Mouse (Mus musculus) intestine, postnatal 0 days (tissue): ENCODE data around the gene Nprl2. TPM values are rescaled to one million over a fixed set of nuclear protein-coding genes. Genes with fewer than 3 reads are reported as not detected.

ENCODE experiments used
- ATAC-seq: fragments of 200-750 bp; cut with Nextera tagmentation; 2 replicates; pipeline ENCODE4 v1.8.0; 2017; ENCODE audit warnings: mild to moderate bottlenecking, moderate TSS enrichment, moderate library complexity
- H3K27ac ChIP-seq: fragments of 300-500 bp; sonication (generic); 2 replicates; pipeline ENCODE4 v1.5.1; 2014; ENCODE audit warnings: mild to moderate bottlenecking, low read depth, low read length, moderate library complexity
- H3K27me3 ChIP-seq: fragments of 300-500 bp; sonication (generic); replicated peaks from 2 replicates; pipeline ENCODE4 v1.6.1; 2014; ENCODE audit warnings: low read length, mixed read lengths; ENCODE audit not compliant: control insufficient read depth, insufficient read depth
- H3K36me3 ChIP-seq: fragments of 300-500 bp; sonication (generic); 2 replicates; pipeline ENCODE4 v1.6.1; 2014; ENCODE audit warnings: mild to moderate bottlenecking, moderate library complexity; ENCODE audit not compliant: control insufficient read depth, insufficient read depth
- H3K4me1 ChIP-seq: fragments of 300-500 bp; sonication (generic); replicated peaks from 2 replicates; pipeline ENCODE4 v1.6.1; 2014; ENCODE audit warnings: antibody characterized with exemption, low read length, mixed read lengths; ENCODE audit not compliant: control insufficient read depth, insufficient read depth
- H3K4me2 ChIP-seq: fragments of 300-500 bp; sonication (generic); replicated peaks from 2 replicates; pipeline ENCODE4 v1.6.1; 2014; ENCODE audit warnings: low read depth, mild to moderate bottlenecking, moderate library complexity
- H3K4me3 ChIP-seq: fragments of 300-500 bp; sonication (generic); 2 replicates; pipeline ENCODE4 v1.5.1; 2014; ENCODE audit warnings: low read depth, low read length
- H3K9ac ChIP-seq: fragments of 300-500 bp; sonication (generic); 2 replicates; pipeline ENCODE4 v1.6.1; 2014; ENCODE audit warnings: mild to moderate bottlenecking, low read depth, low read length
- H3K9me3 ChIP-seq: fragments of 300-500 bp; sonication (generic); 2 replicates; pipeline ENCODE4 v1.6.1; 2016; ENCODE audit warnings: mixed run types; ENCODE audit not compliant: control insufficient read depth
- CTCF ChIP-seq: sonication (generic); IDR thresholded peaks from 2 replicates; pipeline ENCODE4 v1.5.1; 2016; ENCODE audit warnings: low read depth, mild to moderate bottlenecking, control low read depth, antibody characterized with exemption, moderate library complexity
- WGBS: fragments of 180-500 bp; shearing (Covaris S2); extraction: QIAGEN DNeasy Blood & Tissue Kit; methylation state at CpG from one replicate; pipeline ENCODE4 v1.1.7; 2014; 5-methylcytosine and 5-hydroxymethylcytosine counted together
- polyA plus RNA-seq: library from polyadenylated mRNA; unstranded; fragments of >200 nt; fragmentation: Nextera tagmentation; extraction: Ambion mirVana; gene quantifications from 2 replicates; pipeline ENCODE4 v1.2.1, GENCODE M21; 2015

The Nprl2 gene
- polyA plus RNA-seq, 1 experiment from 2014 or later, result 20.0 TPM

DNA sequence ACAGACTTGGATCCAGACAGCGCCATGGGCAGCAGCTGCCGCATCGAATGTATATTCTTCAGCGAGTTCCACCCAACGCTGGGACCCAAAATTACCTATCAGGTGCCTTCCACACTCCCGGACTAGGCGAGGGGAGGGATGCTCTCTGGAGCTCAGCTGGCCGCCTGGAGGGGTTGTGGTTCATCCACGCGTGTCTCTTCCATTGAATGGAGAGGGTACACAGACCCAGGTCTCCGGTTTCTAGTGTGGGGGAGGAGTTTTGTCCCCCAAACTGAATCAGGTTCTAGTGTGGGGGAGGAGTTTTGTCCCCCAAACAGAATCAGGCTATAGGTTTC is 293 bp downstream of the Nprl2 start:
- H3K9ac ChIP-seq, result peak overlapping the region; percentile 57
- H3K27ac ChIP-seq, result no peak overlapping the region
- H3K4me1 ChIP-seq, result no peaks in the 10 kb centered on the region; the same call in none of the 2 replicates
- ATAC-seq, result no peak
- WGBS, result under 1% methylated on average over 11 of the region's 11 CpGs
- H3K9me3 ChIP-seq, result no peaks in the 10 kb centered on the region
- peak overlapping the region; percentile 69 for H3K4me3 ChIP-seq
- TF ChIP-seq CTCF, result no peak
- peaks cover 38% of the 10 kb centered on the region for H3K36me3 ChIP-seq
- peak overlapping the region; percentile 85 for H3K4me2 ChIP-seq
- H3K27me3 ChIP-seq, result no peaks in the 10 kb centered on the region

DNA sequence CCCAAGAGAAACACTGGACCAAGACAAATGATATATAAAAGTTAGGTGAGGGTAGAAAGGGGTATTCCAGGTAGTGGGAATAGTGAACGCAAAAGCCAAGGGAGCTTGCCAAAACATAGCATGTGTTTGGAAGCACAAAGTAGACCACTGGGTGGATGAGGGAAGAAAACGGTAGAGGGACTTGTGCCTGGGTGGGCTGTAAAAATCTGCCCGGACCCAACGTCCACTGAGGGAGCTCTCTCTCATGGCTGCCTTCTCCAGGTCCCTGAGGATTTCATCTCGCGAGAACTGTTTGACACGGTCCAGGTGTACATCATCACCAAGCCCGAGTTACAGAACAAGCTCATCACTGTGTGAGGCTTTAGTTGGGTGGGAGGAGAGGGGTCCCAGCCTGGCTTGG is 695 bp downstream of the Nprl2 start:
- peak overlapping the region; percentile 85 for H3K4me2 ChIP-seq
- H3K27me3 ChIP-seq, result no peaks in the 10 kb centered on the region
- no peaks in the 10 kb centered on the region; the same call in none of the 2 replicates for H3K4me1 ChIP-seq
- 38% methylated on average over 8 of the region's 8 CpGs for WGBS
- no peak for TF ChIP-seq CTCF
- peak overlapping the region; percentile 69 for H3K4me3 ChIP-seq
- peaks cover 35% of the 10 kb centered on the region for H3K36me3 ChIP-seq
- H3K27ac ChIP-seq, result no peak overlapping the region
- no peaks in the 10 kb centered on the region for H3K9me3 ChIP-seq
- ATAC-seq, result no peak
- no peak overlapping the region; the same call in 1 of the 2 replicates for H3K9ac ChIP-seq

DNA sequence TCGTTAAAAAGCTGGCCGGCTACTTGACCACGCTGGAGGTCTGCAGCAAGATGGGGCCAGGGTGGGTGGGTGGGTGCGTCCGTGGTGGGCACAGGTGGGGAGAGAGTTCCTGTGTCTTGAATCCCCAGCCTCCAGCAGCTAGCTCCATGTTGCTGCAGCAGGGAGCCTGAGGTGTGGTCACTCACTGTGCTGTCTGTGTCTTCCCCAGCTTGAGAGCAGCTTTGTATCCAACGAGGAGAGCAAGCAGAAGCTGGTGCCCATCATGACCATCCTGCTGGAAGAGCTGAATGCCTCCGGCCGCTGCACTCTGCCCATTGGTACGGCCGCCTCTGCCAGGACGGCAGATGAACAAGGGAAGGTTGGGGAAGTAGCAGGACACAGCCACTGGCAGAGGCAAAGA is 1.3 kb downstream of the Nprl2 start:
- Histone ChIP-seq H3K36me3 (peaks cover 29% of the 10 kb centered on the region), H3K9ac (no peak overlapping the region), H3K4me1 (no peaks in the 10 kb centered on the region; the same call in none of the 2 replicates), H3K4me2 (no peak overlapping the region), H3K9me3 (no peaks in the 10 kb centered on the region), H3K4me3 (no peak overlapping the region), H3K27ac (no peak overlapping the region), H3K27me3 (no peaks in the 10 kb centered on the region)
- WGBS, result 90% methylated on average over 11 of the region's 11 CpGs
- ATAC-seq, result no peak
- no peak for TF ChIP-seq CTCF

DNA sequence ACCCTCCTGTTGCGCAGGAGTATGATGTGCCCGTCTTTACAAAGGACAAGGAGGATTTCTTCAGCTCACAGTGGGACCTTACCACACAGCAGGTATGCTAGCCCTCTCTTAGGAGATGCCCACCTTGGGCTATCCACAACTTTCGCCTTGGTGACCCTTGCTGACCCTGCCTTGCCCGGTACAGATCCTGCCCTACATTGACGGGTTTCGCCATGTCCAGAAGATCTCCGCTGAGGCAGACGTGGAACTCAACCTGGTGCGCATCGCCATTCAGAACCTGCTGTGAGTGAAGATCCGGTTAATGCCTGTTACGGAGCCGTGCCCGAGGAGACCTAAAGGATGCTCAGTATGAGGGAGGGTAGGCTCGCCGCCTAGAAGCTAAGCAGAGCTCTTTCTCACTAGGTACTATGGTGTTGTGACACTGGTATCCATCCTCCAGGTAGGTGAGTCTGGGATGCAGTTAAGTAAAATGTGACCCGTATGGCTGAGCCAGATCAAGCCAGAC is 2.2 kb downstream of the Nprl2 start:
- no peak for TF ChIP-seq CTCF
- WGBS, result 96% methylated on average over 17 of the region's 17 CpGs
- H3K9me3 ChIP-seq, result no peaks in the 10 kb centered on the region

DNA sequence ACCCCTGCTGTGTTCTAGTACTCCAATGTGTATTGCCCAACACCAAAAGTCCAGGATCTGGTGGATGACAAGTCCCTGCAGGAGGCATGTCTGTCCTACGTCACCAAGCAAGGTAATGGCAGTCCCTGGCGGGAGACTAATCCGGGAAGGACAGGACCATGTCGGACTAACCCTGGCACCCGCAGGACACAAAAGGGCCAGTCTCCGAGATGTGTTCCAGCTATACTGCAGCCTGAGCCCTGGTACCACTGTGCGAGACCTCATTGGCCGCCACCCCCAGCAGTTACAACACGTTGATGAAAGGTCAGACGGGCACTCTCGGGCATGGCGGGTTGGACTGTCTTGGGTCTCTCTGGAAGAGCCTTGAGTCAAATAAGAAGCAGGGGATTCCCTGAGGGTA is 2.7 kb downstream of the Nprl2 start:
- WGBS, result 89% methylated on average over 12 of the region's 12 CpGs
- H3K4me1 ChIP-seq, result no peaks in the 10 kb centered on the region; the same call in none of the 2 replicates
- no peak overlapping the region for H3K4me3 ChIP-seq
- H3K27ac ChIP-seq, result no peak overlapping the region
- peaks cover 17% of the 10 kb centered on the region for H3K36me3 ChIP-seq
- H3K9me3 ChIP-seq, result no peaks in the 10 kb centered on the region
- TF ChIP-seq CTCF, result no peak
- H3K27me3 ChIP-seq, result no peaks in the 10 kb centered on the region
- no peak for ATAC-seq
- H3K9ac ChIP-seq, result no peak overlapping the region
- H3K4me2 ChIP-seq, result no peak overlapping the region

More for the DNA sequence above, 2.2 kb downstream of the Nprl2 start:
- Histone ChIP-seq H3K4me2 (no peak overlapping the region), H3K9ac (no peak overlapping the region), H3K27ac (no peak overlapping the region), H3K4me1 (no peaks in the 10 kb centered on the region; the same call in none of the 2 replicates), H3K4me3 (no peak overlapping the region), H3K27me3 (no peaks in the 10 kb centered on the region), H3K36me3 (peaks cover 22% of the 10 kb centered on the region)
- no peak for ATAC-seq

DNA sequence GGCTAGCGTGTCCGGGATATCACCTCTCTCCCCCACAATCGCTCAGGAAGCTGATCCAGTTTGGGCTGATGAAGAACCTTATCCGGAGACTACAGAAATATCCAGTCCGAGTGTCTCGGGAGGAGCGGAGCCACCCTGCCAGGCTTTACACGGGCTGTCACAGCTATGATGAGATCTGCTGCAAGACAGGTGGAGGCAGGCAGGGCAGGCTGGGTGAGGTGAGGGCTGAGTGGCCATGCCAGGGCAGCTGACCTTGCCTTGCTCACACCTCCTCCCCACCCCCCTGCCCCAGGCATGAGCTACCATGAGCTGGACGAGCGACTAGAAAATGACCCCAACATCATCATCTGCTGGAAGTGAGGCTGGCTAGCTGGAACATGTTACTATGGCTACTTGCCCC is 3.2 kb downstream of the Nprl2 start:
- 87% methylated on average over 10 of the region's 10 CpGs for WGBS
- H3K36me3 ChIP-seq, result peaks cover 12% of the 10 kb centered on the region; the same call in 1 of the 2 replicates
- H3K27me3 ChIP-seq, result no peaks in the 10 kb centered on the region
- H3K9ac ChIP-seq, result no peak overlapping the region
- H3K27ac ChIP-seq, result no peak overlapping the region
- ATAC-seq, result no peak
- no peaks in the 10 kb centered on the region; the same call in none of the 2 replicates for H3K4me1 ChIP-seq
- no peaks in the 10 kb centered on the region for H3K9me3 ChIP-seq
- H3K4me3 ChIP-seq, result no peak overlapping the region
- no peak for TF ChIP-seq CTCF
- H3K4me2 ChIP-seq, result no peak overlapping the region
